Mouse (Mus musculus) thymus, adult 2 months (tissue): ENCODE data around the gene Got2.

Experiments
- CTCF ChIP-seq: fragments of 200-500 bp; IDR thresholded peaks from 2 replicates; pipeline ENCODE4 v1.5.1; 2012; ENCODE audit warnings: mild to moderate bottlenecking, control low read depth, low read length, moderate library complexity, borderline replicate concordance; ENCODE audit not compliant: control insufficient read depth, poor library complexity, insufficient read depth; ENCODE audit errors: extremely low read depth
- POLR2A ChIP-seq: fragments of 200-500 bp; IDR thresholded peaks from 2 replicates; pipeline ENCODE4 v1.6.1; 2012; ENCODE audit warnings: mild to moderate bottlenecking, low read length, control low read depth, moderate library complexity; ENCODE audit not compliant: control insufficient read depth, poor library complexity, insufficient read depth; ENCODE audit errors: extremely low read depth

GRCm38 (mm10) chr8:95893701-95894100 is 5.4 kb upstream of the Got2 start:
- TF ChIP-seq POLR2A (no peak), CTCF (no peak)
